Mouse (Mus musculus): ENCODE measurements around the gene Srcin1.

Srcin1 gene

GRCm38 (mm10) chr11:97532354-97532753 is 43.6 kb downstream of the Srcin1 start:
- DNase-seq (ENCODE audit: low spot score), result no peak

GRCm38 (mm10) chr11:97531381-97532260 is 44.4 kb downstream of the Srcin1 start:
- peak; percentile 87 for DNase-seq (ENCODE audit: low spot score)

GRCm38 (mm10) chr11:97530961-97531360 is 45.0 kb downstream of the Srcin1 start:
- DNase-seq (ENCODE audit: low spot score), result no peak

GRCm38 (mm10) chr11:97530069-97530468 is 45.9 kb downstream of the Srcin1 start:
- no peak for DNase-seq (ENCODE audit: low spot score)

GRCm38 (mm10) chr11:97528282-97528808 is 47.6 kb downstream of the Srcin1 start:
- no peak for DNase-seq (ENCODE audit: low spot score)

- DNase-seq (ENCODE audit: low spot score), result no peak
These were observed 50.7 kb downstream of the Srcin1 start for GRCm38 (mm10) chr11:97525313-97525712.

GRCm38 (mm10) chr11:97524306-97524705 is 51.7 kb downstream of the Srcin1 start:
- no peak for DNase-seq (ENCODE audit: low spot score)

- no peak for DNase-seq (ENCODE audit: low spot score)
These were observed 52.1 kb downstream of the Srcin1 start for GRCm38 (mm10) chr11:97523827-97524261.

GRCm38 (mm10) chr11:97523107-97523506 is 52.9 kb downstream of the Srcin1 start:
- no peak for DNase-seq (ENCODE audit: low spot score)

GRCm38 (mm10) chr11:97521741-97522474 is 54.1 kb downstream of the Srcin1 start:
- DNase-seq (ENCODE audit: low spot score), result no peak

- DNase-seq (ENCODE audit: low spot score), result no peak
These were observed 55.4 kb downstream of the Srcin1 start for GRCm38 (mm10) chr11:97520541-97520940.

- no peak for DNase-seq (ENCODE audit: low spot score)
These were observed 62.9 kb downstream of the Srcin1 start for GRCm38 (mm10) chr11:97513066-97513465.

GRCm38 (mm10) chr11:97512511-97512910 is 63.5 kb downstream of the Srcin1 start:
- no peak for DNase-seq (ENCODE audit: low spot score)

GRCm38 (mm10) chr11:97511661-97512369 is 64.2 kb downstream of the Srcin1 start:
- DNase-seq (ENCODE audit: low spot score), result peak; percentile 63

- peak; percentile 75 for DNase-seq (ENCODE audit: low spot score)
These were observed 64.9 kb downstream of the Srcin1 start for GRCm38 (mm10) chr11:97510966-97511660.

GRCm38 (mm10) chr11:97509715-97510485 is 66.1 kb downstream of the Srcin1 start:
- no peak for DNase-seq (ENCODE audit: low spot score)

- DNase-seq (ENCODE audit: low spot score), result no peak
These were observed 66.9 kb downstream of the Srcin1 start for GRCm38 (mm10) chr11:97509058-97509457.

- DNase-seq (ENCODE audit: low spot score), result no peak
These were observed 67.8 kb downstream of the Srcin1 start for GRCm38 (mm10) chr11:97508198-97508597.

- DNase-seq (ENCODE audit: low spot score), result no peak
These were observed 69.7 kb downstream of the Srcin1 start for GRCm38 (mm10) chr11:97506331-97506730.

GRCm38 (mm10) chr11:97505784-97506183 is 70.2 kb downstream of the Srcin1 start:
- DNase-seq (ENCODE audit: low spot score), result no peak

- DNase-seq (ENCODE audit: low spot score), result no peak
These were observed 73.1 kb downstream of the Srcin1 start for GRCm38 (mm10) chr11:97502846-97503245.
